Mouse (Mus musculus): ENCODE measurements around the gene Fibcd1.

DNA sequence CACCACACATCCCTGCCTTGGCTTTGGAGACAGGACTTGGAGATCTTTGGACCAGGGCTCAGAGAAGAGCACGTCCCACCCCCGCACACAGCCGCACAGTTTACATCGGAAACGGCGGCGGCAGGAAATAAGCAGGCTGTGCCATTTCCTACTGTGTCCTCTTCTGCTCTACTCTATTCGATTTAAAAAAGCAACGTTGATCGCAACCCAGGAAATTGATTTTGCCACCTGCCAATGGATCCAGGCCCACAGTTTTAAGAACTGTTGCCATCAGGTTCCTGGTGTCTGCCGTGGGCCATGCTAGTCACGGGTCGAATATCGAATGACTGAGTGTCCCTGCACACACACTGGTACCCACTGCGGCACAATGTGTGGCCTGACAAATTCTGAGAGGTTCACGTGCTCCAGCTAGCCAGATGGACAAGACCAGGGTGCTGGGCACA is 20.3 kb downstream of the Fibcd1 start:
- TF ChIP-seq POLR2A (IDR thresholded peaks at IDR 0.05; ENCODE audit: control insufficient read depth, extremely low read depth, insufficient read depth, low read length, poor library complexity) (no peak), CTCF (IDR thresholded peaks at IDR 0.05; ENCODE audit: borderline replicate concordance, control insufficient read depth, extremely low read depth, insufficient read depth, low read length, poor library complexity) (no peak)
